Mouse (Mus musculus): ENCODE measurements around the gene Zbed4. TPM values are rescaled to one million over a fixed set of nuclear protein-coding genes. Genes with fewer than 3 reads are reported as not detected.
"Not testable (repeated sequence)": the region's sequence is repeated elsewhere in the genome, so short reads cannot be mapped to it uniquely, and the experiment has no call there.

Zbed4 gene
- polyA plus RNA-seq, 1 experiment, result 3.2 TPM

DNA sequence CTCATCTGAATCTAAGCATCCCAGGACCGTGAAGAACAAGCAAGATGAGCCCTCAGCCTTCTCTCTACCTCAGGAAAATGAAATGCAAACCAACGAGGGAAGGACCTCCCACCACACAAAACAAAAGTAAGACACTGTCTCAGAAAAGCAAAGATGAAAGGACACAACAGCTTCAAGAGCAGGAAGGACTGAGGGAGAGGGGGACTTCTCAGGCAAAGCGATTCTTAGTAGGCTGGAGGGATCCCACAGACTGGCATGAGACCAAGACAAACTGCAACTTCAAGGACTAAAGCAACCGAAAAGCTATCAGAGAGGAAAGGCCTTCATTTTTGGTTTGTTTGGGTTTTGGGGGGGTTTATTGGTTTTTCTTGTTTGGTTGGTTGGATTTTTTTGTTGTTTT is 15.3 kb upstream of the Zbed4 start:
- DNase-seq (ENCODE audit: low spot score), result no peak

DNA sequence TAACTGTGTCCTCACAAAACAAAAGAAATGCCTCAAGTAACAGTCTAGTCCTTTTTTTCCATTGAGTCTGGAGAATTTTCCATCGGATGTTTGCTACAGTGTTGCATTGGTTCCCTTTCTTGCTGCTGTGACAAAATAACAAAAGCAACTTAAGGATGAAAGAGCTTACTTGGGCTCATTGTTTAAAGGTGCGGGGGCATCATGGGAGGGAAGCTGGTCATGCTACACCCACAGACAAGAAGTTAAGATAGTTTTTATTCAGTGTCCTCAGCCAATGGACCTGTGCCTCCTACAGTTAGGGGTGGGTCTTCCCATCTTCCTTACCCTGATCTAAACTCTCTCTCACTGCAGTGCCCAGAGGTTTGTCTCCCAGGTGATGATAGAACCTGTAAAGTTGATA is 13.0 kb upstream of the Zbed4 start:
- no peak for DNase-seq (ENCODE audit: low spot score)

DNA sequence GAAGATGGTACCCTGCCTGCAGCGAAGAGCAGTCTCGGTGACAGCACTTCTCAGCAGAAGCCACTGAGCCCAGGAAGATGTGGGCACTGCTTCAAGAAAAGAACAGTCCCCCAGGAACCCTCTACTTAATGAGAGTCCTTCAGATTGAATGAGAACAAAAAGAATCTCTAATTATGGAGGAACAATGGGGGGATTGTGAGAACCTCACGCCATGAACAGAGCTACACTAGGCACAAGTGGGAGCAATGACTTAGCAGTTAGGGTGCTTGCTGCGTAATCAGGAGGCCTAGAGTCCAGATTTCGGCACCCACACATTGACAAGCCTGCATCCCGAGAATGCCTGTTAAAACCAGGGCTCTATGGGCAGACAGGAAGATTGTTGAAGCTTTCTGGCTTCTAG is 10.1 kb upstream of the Zbed4 start:
- DNase-seq (ENCODE audit: low spot score), result no peak

DNA sequence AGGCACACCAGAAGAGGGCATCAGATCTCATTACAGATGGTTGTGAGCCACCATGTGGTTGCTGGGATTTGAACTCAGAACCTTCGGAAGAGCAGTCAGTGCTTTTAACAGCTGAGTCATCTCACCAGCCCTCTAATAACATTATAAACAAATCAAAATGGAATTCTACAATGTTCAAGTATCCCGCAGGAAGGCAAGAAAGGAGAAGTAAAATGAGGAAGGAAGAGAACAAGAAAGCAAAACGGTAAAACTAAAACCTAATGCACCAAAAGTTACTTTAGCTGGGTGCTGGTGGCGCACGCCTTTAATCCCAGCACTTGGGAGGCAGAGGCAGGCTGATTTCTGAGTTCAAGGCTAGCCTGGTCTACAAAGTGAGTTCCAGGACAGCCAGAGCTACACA is 8.1 kb upstream of the Zbed4 start:
- DNase-seq (ENCODE audit: low spot score), result not testable (repeated sequence)

DNA sequence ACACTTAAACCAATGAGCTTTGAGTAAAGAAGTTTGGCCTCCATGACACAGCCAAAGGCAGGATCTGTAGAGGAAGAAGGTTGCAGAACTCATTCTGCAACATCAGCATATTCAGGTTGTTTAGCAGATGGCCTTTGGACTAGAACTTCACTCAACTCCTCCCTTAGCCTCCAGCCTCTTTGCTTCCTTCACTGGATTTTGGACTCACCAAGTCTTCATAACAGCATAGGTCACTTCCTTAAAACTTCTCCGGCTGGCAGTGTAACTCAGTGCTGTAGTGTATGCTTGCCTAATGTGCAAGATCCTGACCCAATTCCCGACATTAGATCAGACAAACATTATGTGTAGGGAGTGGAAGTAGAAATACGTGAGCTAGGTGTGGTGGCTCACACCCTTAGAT is 6.1 kb upstream of the Zbed4 start:
- DNase-seq (ENCODE audit: low spot score), result no peak

DNA sequence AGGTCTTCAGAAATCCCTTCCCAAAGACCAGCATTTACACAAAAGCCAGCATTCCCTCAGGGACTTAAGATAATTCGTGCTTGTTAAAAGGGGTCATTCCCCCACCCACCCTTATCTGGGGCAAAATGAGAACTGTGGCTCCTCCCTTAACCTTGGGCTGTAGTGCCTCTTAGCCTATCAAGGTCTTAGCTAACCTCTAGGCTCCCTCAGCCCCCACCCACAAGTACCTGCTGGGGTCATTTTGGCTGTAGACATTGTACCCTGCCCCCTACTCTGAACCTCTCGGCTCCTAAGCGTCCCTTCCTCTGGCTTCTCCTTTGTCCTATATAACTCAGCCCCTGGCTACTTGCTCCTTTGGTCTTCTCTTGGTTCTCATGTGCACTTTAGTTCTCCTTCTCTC is 5.5 kb upstream of the Zbed4 start:
- DNase-seq (ENCODE audit: low spot score), result no peak

DNA sequence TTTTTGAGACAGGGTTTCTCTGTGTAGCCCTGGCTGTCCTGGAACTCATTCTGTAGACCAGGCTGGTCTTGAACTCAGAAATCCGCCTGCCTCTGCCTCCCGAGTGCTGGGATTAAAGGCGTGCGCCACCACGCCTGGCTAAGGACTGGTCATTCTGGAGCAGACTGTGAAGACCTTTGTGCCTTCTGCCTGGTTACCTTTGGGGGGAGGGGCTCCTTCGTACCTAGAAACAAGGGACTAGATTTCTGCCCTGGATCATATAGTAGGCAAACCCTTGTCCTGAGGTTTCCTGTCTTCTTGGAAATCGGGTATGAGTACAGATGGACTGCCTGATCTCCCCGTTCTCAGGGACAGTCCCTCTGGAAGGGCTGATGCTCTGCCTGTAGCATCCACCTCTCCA is 1.8 kb upstream of the Zbed4 start:
- DNase-seq (ENCODE audit: low spot score), result not testable (repeated sequence)

DNA sequence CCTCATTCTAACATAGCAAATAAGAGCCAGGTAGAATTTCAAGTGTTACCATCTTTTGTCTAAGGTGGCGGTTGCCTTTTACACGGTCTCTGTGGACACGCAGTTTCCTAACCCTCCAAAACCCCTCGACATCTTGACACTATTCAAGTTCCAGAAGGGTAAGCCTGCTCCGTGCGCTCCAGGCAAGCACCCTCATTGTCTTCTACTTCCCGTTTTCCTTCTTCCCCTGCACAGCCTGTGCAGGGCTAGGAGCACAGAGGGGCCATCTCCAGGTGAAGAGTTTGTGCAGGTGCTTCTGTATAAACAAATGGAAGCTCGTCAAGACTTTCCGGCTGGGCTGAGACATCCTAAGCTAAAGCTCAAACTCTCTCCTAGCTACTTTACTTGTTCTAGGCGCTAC is 1.4 kb upstream of the Zbed4 start:
- no peak for DNase-seq (ENCODE audit: low spot score)

DNA sequence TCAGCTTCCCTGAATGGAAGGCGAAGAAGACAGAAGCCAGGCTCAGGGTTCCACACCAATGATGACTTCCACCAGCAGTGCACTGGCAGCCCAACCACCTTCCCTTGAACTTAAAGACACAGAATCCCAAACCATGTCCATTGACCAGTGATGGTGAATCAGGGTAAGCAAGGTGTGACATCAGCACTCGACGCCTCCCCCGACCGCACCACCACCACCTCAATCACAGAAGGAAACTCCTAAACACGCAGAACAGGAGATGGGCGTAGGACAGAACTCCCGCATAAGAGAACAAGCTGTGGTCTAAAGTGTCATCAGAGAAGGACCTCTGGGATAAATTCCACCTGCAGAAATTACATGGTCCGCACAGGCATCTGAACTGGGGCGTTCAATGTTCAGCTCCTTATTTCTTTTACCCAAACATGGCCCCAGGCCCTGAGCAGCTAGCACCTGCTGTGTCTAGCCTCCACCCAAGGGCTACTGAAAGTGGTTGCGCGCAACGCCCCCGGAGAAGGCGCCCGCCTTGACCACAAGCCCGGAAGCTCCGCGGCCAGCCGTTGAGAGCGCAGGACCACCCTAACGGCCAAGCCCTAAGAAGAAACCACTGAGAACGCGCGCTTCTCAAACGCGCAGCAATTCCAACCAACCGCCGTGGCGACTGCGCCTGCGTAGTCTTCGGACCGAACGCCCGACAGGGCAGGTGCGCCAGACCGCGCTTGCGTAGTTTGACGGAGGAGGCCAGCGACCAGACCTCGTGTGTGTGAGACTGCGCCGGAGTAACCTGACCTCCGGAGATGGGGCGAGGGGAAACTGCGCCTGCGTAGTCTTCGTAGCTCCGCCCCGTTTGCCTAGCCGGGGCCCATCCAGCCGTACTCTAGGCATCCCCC is 540 bp upstream of the Zbed4 start:
- DNase-seq (ENCODE audit: low spot score), result peak; percentile 94

DNA sequence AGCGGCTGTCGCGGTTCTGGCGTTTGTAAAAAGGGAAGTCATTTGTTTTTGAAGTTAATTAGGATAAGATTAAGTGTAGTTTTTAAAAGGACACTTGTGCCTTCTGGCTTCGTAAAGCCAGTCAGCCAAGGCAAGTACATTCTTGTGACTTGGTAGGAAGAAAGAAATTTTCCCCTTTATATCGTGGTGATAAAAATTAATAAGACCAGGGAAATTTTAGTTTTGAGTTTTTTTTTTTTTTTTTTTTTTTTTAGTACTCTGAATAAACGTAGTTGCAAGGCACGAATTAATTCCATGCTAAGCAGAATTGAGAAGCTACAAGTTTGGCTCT is 908 bp downstream of the Zbed4 start:
- DNase-seq (ENCODE audit: low spot score), result no peak

DNA sequence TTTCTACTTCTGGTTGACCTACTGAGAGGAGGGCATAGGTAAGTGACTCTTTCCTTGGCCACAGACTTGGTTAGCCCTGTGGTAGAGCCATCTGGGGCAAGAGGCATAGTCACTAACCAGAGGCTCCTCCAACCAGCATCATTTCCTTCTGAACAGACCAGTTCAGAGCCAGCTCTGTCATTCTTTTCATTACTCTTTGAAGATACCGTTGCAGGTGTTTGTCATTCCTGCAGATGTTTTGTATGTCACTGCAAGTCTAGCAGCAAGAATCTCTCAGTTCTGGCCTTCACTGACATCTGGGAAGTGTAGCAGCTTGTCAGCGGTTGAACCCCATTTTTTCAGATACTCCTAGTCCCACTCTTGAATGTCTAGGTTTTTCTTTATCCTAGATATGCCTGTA is 3.4 kb downstream of the Zbed4 start:
- DNase-seq (ENCODE audit: low spot score), result no peak

DNA sequence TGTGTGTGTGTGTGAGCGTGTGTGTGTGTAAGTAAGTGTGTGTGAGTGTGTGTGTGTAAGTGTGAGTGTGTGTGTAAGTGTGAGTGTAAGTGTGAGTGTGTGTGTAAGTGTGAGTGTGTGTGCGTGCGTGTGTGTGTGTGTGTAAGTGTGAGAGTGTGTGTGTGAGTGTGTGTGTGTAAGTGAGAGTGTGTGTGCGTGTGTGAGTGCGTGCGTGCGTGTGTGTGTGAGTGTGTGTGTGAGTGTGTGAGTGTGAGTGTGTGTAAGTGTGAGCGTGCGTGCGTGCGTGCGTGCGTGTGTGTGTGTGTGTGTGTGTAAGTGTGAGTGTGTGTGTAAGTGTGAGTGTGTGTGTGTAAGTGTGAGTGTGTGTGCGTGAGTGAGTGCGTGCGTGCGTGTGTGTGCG is 4.3 kb downstream of the Zbed4 start:
- DNase-seq (ENCODE audit: low spot score), result no peak

DNA sequence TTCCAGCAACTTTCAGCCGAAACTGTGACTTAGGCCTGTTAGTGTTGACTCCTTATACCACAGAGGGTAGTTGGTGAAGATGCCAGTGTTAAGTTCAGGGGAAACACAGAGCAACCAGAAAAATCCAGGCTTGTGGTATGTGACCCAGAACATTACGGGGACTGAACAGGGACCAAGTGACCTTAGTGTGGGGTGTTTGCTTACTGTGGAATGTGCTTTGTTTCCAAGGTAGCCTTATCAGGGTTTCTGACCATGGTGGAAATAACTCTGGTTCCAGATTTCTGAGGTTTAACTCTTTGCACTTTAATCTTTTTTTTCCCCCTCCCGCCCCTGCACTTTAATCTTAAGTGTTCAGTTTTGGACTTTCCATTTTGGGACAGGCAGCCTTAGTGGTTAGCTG is 6.6 kb downstream of the Zbed4 start:
- DNase-seq (ENCODE audit: low spot score), result no peak

DNA sequence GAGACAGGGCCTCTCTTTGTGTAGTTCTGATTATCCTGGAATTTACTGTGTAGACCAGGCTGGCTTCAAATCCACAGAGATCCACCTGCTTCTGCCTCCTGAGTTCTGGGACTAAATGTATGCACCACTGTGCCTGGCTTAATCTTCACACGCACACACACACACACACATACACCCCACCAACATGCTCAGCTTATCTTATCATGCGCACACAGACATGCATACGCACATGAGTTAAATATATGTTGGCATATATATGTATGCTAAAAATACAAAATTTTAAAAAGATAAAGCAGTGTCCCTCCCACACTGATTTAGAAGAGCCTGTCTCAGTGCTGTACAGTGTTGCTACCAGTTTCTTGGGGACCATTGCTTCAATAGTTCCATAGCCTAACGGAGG is 10.1 kb downstream of the Zbed4 start:
- DNase-seq (ENCODE audit: low spot score), result no peak

DNA sequence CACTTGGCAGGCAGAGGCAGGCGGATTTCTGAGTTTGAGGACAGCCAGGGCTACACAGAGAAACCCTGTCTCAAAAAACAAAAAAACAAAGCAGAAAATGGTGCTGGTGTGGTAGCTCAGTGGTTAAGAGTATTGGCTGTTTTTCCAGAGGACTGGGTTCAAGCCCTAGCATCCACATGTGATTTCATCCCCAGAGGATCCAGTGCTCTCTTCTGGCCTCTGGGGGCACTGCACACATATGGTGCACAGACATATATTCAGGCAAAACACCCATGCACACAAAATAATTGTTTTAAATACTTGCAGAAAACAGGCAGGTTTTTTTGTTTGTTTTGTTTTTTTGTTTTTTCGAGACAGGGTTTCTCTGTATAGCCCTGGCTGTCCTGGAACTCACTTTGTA is 14.7 kb downstream of the Zbed4 start:
- not testable (repeated sequence) for DNase-seq (ENCODE audit: low spot score)

DNA sequence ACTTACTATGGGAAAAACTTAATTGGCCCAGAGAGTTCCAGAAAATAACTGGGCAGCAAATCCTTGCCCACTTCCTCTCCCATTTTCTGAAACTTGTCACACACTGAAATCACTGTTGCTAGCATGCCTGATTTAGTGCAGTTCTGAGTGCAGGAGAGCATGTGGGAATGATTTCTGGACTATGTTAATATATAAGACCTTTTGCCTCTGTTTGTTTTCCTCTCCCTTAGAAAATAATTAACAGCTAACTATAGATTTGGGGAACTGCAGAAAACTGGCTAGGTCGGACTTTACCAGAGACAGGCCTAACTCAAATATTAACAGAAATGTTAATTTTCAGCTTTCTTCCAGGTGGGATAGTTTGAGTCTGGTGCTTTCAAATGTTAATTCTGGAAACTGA is 17.1 kb downstream of the Zbed4 start:
- no peak for DNase-seq (ENCODE audit: low spot score)

DNA sequence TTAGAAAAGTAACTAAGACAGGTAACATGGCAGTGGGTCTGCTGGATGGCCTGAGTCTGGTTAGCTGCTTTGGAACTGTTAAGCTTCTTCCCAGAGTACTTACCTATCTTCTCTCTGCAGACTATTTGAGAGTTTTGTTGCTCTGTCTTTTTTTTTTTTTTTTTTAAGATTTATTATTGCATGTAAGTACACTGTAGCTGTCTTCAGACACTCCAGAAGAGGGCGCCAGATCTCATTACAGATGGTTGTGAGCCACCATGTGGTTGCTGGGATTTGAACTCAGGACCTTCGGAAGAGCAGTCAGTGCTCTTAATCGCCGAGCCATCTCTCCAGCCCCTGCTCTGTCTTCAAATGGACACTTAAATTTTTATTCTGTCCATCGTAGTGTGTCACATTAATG is 23.2 kb downstream of the Zbed4 start:
- DNase-seq (ENCODE audit: low spot score), result not testable (repeated sequence)

DNA sequence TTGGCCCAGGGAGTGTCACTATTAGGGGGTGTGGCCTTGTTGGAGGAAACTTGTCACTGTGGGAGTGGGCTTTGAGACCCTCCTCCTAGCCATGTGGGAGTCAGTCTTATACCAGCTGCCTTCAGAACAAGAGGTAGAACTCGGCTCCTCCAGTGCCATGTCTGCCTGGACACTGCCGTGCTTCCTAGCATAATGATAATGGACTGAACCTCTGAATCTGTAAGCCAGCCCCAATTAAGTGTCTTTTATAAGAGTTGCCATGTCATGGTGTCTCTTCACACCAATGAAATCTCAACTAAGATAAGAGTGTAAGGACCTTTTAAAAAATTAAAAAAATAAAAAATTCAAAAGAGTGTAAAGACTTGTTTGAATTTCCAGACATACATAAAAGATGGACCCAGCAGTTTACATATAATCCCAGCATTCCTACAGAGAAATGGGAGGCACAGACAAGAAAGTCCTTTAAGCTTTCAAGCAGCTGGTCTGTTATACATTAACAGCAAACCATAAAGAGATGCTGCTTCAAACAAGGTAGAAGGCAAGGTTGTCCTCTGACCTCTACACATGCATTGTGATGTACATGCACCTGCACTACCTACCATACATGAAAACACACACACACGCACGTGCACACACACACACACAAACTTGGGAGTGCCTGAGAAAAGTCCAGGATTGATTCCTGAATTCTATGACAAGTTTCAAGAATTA is 40.8 kb downstream of the Zbed4 start:
- no peak for DNase-seq (ENCODE audit: low spot score)

DNA sequence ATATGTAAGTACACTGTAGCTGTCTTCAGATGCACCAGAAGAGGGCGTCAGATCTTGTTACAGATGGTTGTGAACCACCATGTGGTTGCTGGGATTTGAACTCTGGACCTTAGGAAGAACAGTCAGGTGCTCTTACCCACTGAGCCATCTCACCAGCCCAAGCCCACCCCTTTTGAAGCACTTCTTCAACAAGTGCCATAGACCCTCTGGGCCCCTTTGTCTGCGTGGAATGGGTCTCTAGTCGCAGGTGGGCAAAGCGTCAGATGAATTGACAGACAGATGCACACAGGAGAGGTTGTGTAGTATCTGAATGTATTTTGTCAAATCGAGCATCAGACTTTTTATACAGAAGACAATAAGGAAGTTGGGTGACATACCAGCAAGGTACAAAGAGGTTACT is 43.3 kb downstream of the Zbed4 start:
- DNase-seq (ENCODE audit: low spot score), result not testable (repeated sequence)

DNA sequence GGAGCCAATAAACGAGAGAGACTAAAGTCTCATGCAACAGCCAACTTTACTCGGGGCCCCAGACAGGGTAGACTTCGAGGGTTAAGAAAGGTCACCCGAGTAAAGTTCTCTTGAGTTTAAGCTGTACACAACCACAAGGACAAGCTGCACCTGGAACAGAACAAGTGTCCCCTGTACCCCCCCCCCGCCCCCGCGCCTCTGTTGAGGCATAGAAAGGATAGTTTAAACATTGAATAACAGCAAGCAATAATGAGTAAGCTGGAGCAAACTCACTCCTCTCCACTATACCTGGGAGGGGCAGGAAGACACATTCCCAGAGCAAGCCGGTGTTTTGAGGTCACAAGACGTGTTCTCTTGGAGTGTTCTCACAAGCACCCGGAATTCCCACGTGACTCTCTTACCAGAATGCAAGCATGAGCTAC is 48.5 kb downstream of the Zbed4 start:
- DNase-seq (ENCODE audit: low spot score), result no peak

DNA sequence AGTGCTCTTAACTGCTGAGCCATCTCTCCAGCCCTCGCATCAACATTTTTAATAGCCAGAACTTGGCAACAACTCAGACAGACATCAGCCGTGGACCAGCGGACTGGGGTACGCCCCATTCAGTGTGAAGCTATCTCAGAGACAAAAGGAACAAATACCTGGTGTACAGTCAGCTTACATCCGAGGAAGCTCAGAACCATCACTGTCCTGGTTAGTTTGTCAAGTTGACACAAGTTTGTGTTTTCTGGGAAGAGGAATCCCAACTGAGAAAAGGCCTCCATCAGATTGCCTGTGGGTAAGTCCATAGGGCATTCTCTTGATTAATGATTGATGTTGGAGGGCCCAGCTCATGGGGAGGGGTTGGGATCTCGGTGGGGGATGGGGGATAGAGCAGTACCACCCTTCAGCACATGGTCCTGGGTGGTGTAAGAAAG is 49.5 kb downstream of the Zbed4 start:
- no peak for DNase-seq (ENCODE audit: low spot score)

DNA sequence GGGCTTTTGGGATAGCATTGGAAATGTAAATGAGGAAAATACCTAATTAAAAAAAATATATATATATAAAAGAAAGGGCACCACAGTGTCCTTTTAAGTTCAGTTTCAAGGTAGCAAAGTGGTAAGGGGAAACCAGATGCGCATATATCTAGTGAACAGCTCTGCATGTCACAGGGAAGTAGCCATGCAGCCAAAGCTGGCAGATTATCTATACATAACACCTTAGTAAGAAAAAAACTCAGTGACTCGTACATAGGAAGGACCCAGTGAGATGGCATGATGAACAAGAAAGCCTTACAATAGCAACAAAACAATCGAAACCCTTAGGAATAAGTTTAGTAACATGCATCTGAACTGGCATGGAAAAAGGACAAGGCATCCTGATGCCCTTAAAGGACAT is 50.4 kb downstream of the Zbed4 start:
- DNase-seq (ENCODE audit: low spot score), result no peak

DNA sequence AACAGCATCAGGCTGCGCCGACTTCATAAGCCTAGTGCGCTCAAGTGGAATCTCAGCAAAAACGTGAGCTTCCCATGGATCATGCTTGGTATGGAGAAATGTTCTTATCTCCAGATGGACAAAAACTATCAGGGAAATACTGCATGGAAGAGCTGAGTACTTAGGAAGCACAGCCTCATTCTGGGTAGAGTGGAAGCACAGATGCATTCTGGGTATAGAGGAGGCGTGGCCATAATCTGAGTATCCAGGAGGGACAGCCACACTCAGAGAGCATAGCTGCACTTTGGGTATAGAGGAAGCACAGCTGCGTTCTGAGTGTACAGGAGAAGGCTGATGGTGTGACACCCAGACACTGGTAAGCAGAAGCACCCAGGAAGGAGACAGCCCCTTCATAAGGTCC is 50.9 kb downstream of the Zbed4 start:
- DNase-seq (ENCODE audit: low spot score), result no peak
